Mouse (Mus musculus) 3134 (cell line): ENCODE measurements around the gene Srp72.
A peak's percentile ranks its signal among the peaks of the same experiment; 100 is the strongest.
"Not testable (repeated sequence)": the region's sequence is repeated elsewhere in the genome, so short reads cannot be mapped to it uniquely, and the experiment has no call there.

Experiments used
- DNase-seq: peaks from one replicate; pipeline ENCODE4 v3.0.0-alpha.2; 2011; ENCODE audit warnings: low spot score; ENCODE audit not compliant: insufficient read length; ENCODE audit errors: extremely low read depth

The Srp72 gene

DNA sequence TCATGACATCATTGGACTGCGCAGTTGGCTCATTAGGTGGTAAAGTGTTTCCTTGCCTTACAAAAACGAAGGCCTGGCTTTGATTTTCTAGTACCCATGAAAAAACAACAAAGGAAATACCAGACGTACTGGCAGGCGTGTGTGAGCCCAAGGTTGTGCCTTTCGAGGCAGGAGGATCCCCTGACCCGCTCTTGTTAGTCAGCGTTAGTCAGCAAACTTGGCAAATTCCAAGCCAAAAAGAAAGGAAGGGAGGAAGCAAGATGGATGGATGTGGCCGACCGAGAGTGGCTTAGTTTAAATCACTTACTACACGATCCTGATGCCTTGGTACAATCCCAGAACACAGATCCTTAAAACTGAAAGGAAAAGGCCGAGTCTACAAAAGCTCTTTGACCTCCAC is 11.9 kb upstream of the Srp72 start:
- peak; percentile 64 for DNase-seq

DNA sequence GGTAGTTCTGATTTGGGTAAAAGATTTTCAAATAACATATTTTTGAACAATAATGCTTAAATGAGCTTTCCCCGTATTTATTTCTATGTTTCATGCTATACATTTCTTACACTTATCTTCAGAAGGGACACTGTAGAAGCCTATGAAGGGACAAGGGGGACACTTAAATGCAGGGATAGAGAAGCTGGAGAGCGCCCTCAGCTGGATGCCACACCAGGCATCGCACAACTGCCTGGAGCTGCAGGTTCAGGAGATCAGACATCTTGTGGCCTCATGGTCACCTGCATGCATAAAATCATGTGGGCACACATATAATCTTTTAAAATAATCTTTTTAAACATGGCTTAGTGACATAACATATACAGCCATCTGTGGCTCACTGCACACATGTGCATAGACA is 9.8 kb upstream of the Srp72 start:
- DNase-seq: no peak

DNA sequence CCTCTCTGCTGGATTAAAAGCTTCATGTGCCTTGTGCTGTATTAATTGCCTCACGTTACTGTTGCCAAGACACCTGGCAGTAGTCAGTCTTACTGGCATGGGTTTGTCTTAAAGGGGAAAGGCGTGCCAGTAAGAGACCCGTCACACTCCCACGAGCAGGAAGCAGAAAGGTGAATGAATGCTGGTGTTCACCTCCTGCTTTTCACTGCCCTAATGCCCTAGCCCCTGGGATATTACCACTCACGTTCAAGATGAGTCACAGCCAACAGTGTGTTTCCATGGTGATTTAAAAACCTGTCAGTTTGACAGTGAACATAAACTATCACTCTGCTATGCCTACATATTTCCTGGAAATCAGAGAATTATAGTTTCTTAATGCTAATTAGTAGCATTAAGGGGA is 5.2 kb upstream of the Srp72 start:
- DNase-seq: no peak

DNA sequence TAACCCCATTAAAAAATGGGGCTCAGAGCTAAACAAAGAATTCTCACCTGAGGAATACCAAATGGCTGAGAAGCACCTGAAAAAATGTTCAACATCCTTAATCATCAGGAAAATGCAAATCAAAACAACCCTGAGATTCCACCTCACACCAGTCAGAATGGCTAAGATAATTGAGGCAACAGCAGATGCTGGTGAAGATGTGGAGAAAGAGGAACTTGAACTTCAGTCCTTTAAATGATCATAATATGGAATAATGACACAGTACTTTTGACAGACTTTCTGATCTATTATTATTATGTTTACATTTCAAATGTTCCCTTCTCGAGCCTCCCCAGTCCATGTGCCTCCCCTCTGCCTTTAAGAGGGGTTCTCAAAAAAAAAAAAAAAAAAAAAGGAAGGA is 3.4 kb upstream of the Srp72 start:
- not testable (repeated sequence) for DNase-seq

DNA sequence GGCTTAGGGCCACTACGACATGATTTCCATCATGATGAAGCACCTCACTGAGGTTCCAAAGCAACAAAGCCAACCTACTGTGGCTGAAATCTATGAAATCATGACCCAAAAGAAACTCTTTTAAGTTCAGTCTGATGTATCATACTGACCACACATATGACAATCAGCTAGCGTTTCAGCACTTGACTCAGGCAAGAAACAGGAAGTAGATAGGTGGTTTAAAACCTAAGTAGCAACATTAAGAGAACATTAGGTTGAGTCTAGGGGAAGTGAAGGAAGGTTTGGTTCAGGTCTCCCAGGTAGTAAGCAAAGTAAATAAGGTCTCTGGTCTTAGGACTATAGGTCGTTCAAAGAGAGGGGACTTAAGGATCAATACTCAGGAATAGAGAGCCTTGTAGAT is 995 bp upstream of the Srp72 start:
- no peak for DNase-seq

DNA sequence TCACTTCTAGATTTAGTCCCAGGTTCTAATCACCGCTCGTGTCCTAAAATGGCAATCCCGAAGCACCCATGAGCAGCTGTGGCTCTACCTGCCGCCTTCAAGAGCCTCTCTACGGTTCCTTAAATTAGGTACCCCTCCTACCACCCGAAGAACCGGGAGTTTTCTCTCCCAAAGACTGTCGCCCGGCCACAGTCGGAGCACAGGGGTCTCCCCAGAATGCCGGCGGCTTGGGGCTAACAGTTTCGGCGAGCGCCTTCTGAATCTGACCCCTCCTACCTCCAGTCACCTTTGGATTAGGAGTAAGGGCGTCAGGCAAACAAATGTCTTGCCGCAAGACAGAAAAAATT is 303 bp upstream of the Srp72 start:
- DNase-seq: no peak

DNA sequence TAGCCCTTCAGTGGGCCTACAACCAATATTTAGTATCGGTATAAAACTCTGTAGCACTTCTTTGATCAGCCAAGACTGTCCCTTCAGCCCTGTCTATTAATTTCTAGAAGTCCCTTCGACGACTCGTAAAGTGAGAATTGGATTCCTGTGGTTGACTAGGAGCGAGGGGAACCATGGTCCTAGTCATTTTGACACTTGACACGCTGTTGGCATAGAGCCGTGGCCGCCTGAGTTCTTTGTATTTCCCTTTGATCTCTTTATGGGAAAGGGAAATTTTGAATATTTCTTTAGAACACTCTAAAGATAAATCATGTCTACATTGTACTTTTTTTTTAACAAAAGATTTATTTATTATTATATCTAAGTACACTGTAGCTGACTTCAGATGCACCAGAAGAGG is 1.3 kb downstream of the Srp72 start:
- no peak for DNase-seq

DNA sequence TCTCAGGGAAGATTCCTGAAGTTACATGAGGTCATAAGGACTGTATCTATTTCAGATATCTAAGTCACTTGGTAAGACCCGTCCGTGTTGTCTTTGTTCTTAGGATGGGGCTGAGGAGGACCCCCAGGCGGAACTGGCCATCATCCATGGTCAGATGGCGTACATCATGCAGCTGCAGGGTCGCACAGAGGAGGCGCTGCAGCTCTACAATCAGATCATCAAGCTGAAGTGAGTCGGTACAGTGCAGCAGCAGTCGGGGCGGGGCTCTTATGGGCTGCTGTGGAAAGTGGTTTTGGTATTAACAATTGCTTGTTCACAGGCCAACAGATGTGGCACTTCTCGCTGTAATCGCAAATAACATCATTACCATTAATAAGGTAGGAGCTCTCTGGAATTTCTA is 9.5 kb downstream of the Srp72 start:
- DNase-seq: no peak

DNA sequence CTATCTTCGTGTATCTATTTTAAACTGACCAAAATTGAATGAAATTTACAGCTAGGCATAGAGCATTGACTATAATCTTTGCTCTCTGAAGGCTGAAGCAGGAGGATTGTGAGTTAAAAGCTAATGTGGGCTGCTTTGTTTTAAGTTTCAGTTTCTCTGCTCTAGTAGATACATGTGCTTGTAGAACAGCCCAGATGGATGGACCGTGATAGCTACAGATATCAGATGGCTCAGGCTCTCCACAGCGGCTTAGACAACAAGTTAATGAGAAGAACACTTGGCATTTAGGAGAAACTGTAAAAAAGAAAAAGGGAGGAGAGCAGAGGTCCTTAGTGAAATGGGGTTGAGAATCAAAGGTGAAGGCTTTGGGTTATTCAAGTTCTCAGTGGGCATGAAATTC is 16.3 kb downstream of the Srp72 start:
- DNase-seq: no peak

DNA sequence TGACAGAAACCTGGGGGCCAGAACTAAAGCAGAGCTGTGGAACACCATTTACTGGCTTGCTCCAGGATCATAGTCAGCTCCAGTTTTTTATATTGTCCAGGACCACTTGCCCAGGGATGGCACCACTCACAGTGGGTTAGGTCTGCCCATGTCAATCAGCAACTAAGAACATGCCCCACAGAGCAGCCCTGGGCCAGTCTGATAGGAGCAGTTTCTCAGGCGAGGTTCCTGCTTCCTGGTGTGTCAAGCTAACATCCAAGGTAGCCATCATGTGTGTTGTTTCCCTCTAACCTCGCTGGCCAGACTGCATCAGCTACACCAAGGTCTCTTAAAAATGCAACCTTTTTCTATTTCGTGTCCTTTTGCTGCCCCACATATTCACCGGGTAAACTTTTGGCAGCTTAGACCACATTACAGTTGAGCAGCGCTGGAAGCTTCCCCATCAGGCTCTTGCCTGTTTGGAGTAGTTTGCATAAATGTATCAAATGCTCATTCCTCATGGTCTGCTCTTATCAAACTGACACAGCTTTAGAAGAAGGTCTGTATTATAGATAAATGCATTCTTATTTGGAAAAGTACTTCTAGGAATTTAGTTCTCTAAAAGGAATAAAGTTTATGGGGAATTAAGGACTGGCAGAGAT is 18.8 kb downstream of the Srp72 start:
- no peak for DNase-seq

DNA sequence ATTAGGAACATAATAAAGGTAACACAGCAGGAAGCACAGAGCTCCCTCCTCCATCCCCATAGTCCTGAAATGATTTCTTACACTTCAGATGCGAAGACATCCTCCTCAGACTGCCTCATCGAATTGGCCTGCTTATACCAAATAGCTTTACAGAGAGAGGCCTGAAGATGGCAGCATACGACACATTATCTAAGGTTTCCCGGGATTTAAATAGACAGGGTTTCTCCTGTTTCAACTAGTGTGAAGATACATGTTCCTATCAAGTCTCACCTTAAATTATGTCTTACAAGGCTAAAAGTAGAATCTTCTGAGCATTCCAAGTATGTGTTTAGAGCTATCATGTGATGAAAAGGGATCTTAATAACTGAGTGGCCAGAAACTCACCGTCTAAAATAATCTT is 23.9 kb downstream of the Srp72 start:
- DNase-seq: no peak

DNA sequence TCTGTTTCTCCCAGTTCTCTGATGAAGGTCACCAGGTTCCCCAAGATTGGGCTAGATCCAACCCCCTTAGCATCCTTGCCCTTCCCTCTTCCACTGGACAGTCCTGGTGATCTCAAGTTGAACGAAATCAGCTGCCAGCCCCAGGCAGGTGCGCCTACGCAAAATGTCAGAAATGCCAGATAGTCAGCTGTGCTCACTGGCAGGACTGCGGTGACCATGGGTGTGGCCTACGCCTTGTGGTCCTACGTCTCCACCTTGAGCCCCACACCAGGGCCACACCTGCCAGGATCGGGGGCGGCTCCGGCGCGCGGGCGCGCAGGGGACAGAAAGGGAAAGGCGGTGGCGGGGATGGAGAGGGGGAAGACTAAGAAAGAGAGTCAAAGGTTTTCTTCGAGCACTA is 26.7 kb downstream of the Srp72 start:
- peak; percentile 13 for DNase-seq

DNA sequence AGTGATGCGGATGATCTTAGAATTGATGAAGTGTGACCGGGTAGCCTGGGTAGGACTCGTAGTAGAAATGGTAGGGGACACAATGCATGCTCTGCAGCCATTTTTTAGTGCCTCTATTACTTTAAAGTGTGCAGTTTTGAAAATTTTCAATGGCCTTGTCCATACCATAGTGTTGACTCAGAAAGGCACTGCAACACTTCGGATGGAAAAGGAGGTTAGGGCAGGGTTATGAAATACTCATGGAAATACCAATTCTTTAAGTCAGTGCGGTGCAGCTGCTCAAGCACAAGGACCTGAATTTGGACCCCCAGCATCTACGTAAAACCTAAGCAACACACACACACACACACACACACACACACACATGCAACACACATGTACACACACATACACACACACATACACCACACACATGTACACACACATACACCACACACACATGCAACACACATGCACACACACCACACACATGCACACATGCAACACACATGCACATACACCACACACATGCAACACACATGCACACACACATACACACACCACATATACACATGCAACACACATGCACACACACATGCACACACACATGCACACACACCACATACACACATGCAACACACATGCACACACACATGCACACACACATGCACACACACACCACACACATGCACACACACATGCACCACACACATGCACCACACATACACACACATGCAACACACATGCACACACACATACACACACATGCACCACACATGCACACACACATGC is 29.8 kb downstream of the Srp72 start, which contains the start of gene Arl9:
Gene Arl9 (plus strand): TSS at position 5 of the 771 bp plus-strand sequence.
- DNase-seq: no peak

DNA sequence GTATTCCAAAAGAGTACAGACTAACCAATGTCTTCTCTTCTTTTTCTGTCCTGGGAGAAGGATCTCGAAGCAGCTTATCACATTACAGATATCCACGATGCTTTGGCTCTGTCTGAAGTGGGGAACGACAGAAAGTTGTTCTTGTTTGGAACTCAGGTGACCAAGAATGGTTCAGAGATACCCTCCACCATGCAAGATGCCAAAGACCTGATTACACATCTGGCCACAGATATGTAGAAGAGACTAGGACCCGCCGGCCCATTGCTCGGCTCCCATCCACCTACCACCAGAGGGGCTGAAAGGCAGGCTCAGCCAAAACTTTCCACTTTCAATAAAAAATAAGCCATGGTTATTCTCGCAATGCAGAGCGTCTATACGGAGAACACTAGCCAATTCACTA is 35.9 kb downstream of the Srp72 start:
- DNase-seq: no peak

DNA sequence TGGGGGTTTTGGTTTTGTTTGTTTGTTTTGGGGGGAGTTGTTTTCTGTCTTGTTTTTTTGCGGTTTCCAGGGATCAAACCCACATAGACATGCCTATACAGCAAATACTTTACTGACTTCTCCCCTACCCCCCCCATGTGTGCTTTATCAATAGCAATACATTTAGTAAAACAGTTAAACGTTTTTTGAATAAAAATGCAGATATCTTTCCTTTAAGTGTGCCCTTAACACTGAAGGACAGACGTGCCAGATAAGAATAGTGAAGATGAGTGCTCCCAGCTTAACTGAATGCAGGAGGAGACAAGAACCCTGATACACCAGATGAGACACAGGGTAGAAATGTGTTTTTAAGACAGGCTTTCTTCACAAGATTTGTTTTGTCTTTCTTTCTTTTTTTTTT is 36.6 kb downstream of the Srp72 start:
- no peak for DNase-seq

DNA sequence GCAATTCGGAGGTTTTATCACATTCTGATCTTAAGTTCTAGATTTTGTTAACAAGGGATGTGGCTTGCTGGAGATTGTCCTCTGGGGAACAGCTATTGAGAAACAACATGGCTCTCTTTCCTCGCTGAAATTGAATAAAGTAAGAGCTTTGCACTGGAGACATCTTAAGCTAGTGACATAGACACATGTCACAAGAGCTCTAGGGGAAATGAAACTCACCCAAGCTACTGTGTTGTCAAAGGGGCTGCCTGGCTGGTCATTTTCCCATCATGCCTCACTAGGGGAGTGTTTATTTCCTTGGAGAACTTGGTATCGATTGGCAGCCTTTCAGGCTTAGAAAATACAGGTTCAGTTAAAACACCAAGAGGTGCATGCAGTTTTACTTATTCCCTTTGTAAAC is 38.7 kb downstream of the Srp72 start:
- no peak for DNase-seq

DNA sequence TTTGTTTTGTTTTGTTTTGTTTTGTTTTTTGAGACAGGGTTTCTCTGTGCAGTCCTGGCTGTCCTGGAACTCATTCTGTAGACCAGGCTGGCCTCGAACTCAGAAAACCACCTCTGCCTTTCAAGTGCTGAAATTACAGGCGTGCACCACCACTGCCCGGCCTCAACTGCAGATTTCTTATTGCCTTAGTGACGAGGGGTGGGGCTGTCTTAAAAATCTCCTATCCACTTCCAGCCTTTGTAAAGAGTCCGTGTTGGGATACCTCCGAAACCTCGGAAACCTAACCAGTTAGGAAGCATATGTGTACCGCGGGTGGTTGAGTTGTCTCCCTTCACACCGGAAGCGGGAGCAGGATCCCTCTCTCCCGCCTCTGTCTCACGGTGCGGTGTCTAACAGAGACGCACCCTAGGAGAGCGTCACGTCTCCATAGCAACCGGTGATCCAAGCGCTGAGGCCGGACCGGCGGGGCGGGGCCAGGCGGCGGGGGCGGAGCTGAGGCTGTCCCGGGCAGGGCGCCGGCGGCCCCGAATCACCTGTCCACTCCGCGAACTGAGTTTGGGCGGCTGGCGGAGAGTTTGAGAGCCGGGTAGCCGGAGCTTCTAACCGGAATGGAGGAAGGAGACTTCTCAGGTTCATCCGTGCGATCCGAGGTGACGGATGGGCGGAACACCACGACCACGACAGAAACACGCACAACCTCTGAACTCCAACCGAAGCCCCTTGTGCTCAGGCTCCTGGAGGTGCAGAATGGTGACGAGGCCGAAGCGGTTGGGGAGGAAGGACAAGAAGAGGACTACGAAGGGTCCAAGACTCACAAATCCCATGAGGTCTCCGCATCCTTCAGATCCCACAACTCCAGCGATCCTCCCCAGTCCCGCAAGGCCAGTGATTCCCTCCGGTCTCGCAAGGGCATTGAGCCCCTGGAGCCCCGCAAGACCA is 41.3 kb downstream of the Srp72 start, which contains the start of gene Thegl:
Gene Thegl (plus strand): TSS at position 480 of the 939 bp plus-strand sequence.
- DNase-seq: no peak

DNA sequence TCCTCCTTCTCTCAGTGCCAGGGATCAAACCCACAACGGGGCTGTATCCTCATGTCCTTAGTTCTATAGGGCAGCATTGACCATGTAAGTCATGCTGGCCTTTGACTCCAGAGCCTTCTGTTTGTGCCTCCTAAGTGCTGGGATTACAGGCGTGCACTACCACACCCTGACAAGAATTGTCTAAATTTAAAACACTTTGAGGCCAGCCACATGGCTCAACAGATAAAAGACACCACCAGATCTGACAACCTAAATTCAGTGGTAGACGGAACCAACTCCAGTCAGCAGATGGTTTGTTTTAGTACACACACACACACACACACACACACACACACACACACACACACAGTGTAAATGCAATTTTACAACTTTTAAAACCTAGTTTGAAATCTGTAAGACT is 53.6 kb downstream of the Srp72 start:
- DNase-seq: no peak

DNA sequence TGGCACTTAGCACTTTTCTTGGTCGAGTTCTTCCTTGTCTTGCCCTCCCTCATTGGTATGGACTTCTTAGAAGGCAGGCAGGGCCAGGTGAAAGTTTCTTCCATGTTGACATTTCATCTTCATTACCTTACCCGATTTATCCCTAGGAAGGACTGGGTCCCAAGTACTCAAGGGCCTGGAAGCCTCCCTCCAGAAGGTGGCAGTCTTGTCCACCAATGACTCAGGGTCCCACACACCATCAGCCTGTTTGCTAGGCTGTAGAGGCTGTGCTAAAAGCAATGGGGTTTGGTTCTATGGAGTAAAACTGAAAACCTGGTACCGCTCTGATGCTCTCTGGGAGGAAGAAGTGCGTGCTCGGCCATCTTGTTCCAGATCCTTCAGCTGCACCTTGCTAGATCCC is 55.3 kb downstream of the Srp72 start:
- DNase-seq: peak; percentile 25

DNA sequence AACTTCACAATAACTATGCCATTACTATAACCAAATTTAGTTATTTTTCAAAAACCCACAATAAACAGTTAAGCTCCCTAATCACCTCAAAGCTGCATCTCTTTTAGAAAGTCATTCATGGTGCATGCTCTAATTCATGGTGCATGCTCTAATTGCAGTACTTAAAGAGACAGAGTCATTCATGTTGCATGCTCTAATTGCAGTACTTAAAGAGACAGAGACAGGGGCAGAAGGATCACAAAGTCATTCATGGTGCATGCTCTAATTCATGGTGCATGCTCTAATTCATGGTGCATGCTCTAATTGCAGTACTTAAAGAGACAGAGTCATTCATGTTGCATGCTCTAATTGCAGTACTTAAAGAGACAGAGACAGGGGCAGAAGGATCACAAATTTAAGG is 60.6 kb downstream of the Srp72 start:
- not testable (repeated sequence) for DNase-seq

DNA sequence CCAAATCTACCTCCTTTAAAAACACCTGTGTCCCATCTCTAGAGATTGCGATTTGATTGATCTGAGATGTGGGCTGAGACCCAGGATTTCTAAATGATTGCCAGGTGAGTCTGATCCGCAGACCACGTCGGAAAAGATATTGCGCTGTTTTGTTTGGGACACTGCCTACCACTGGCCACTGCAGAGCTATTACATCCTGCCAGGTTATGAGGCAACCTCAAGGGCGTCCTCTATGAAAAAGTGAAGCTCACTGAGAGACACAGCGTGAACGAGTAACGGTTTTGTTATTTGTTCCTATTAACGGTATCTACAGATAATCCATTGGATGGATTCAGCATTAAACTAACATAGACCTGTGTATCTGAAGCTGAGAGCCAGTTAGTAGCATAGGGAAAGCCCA is 64.0 kb downstream of the Srp72 start:
- DNase-seq: no peak
